9 mouse cellular contexts compared by ENCODE assay signal in the genomic region with DNA sequence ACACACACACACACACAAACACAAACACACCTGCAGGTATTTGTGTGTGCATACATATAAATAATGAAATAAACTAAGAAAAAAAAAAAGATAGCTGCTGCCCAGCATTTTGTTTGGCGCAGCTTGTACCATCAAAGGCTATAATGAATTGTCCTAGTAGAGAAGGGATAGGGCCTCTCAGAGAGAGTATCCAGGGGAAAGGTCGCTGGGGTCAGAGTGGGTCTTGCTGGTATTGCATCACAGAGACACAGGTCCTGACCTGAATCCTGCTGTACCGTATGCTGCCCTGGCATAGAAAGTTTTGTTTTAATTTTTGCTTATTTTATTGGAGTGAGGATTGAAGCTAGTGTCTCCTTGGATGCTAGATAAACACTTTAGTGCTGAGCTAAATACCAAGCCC. TPM values are rescaled to one million over a fixed set of nuclear protein-coding genes. Genes with fewer than 3 reads are reported as not detected.
DNase-seq lines count a peak whose midpoint lies in the region; ATAC-seq and TF ChIP-seq lines count a peak whose summit lies in the region.
"Had no signal": no experiment of that assay in that cellular context is flagged by ENCODE, and none has a peak within 500 bp of the region (broad histone marks: within the 10 kb centered on the region; RNA-seq: fewer than 3 reads in every experiment).

No protein-coding gene starts in this region.

- ATAC-seq in hindbrain, embryonic 14.5 days (ENCODE audit: low FRiP score), result no peak

- H3K27me3 ChIP-seq in embryonic facial prominence, embryonic 10.5 days (replicated peaks; ENCODE audit: low read depth, poor library complexity, severe bottlenecking), result no peaks in the 10 kb centered on the region
- no peaks in the 10 kb centered on the region for H3K27me3 ChIP-seq in hindbrain, embryonic 14.5 days (ENCODE audit: control insufficient read depth, insufficient read depth, low read length)

- H3K36me3 ChIP-seq in embryonic facial prominence, embryonic 10.5 days (replicated peaks), result peaks cover 14% of the 10 kb centered on the region
- H3K36me3 ChIP-seq in hindbrain, embryonic 14.5 days (replicated peaks; ENCODE audit: control insufficient read depth, insufficient read depth), result no peaks in the 10 kb centered on the region
- H3K36me3 ChIP-seq in macrophage (ENCODE audit: inconsistent target), result no peaks in the 10 kb centered on the region

- TF ChIP-seq CTCF in gastrocnemius, adult 2 months (IDR thresholded peaks at IDR 0.05), result no peak

- H3K4me3 ChIP-seq in gastrocnemius, adult 2 months, result peak overlapping the region; percentile 85
- peak overlapping the region; percentile 80 for H3K4me3 ChIP-seq in embryonic facial prominence, embryonic 10.5 days
- peak overlapping the region; percentile 97; the same call in 1 of the 2 replicates for H3K4me3 ChIP-seq in hindbrain, embryonic 14.5 days (replicated peaks; ENCODE audit: low read length)
- peak overlapping the region; percentile 58 for H3K4me3 ChIP-seq in macrophage (ENCODE audit: inconsistent target)

- intact Hi-C loops in gastrocnemius, adult 2 months (cut with DNase I), result loop anchor here (5.0 kb wide), 1 partner anchor 199 kb away; no protein-coding TSS in a partner anchor

- peaks cover 38% of the 10 kb centered on the region for H3K4me1 ChIP-seq in embryonic facial prominence, embryonic 10.5 days
- H3K4me1 ChIP-seq in hindbrain, embryonic 14.5 days (replicated peaks; ENCODE audit: control insufficient read depth, insufficient read depth, low read length), result peaks cover 12% of the 10 kb centered on the region; the same call in 1 of the 2 replicates

- 35% methylated on average over 3 of the region's 3 CpGs for WGBS in embryonic facial prominence, embryonic 10.5 days
- WGBS in hindbrain, embryonic 14.5 days, result 24% methylated on average over 3 of the region's 3 CpGs
- 90% methylated on average over 3 of the region's 3 CpGs for WGBS in macrophage (ENCODE audit: missing documents)

- peaks cover 31% of the 10 kb centered on the region for H3K79me2 ChIP-seq in macrophage (ENCODE audit: inconsistent target)

- H3K27ac ChIP-seq in gastrocnemius, adult 2 months, result peak overlapping the region; percentile 90
- H3K27ac ChIP-seq in embryonic facial prominence, embryonic 10.5 days (replicated peaks), result peak overlapping the region; percentile 96
- H3K27ac ChIP-seq in hindbrain, embryonic 14.5 days, result no peak overlapping the region
- H3K27ac ChIP-seq in macrophage, result no peak overlapping the region

- peak overlapping the region; percentile 88; the same call in 1 of the 2 replicates for H3K9ac ChIP-seq in hindbrain, embryonic 14.5 days

- peak overlapping the region; percentile 93 for H3K4me2 ChIP-seq in hindbrain, embryonic 14.5 days (replicated peaks)

- no peaks in the 10 kb centered on the region for H3K9me3 ChIP-seq in embryonic facial prominence, embryonic 10.5 days
- H3K9me3 ChIP-seq in hindbrain, embryonic 14.5 days (ENCODE audit: control insufficient read depth, low read length), result no peaks in the 10 kb centered on the region

- DNase-seq in gastrocnemius, adult 2 months, result no peak
- no peak for DNase-seq in gastrocnemius, adult 18-20 months (ENCODE audit: low spot score)
- DNase-seq in embryonic facial prominence, embryonic 10.5 days (ENCODE audit: low spot score), result no peak
- DNase-seq in hindbrain, embryonic 14.5 days (ENCODE audit: low spot score), result no peak
- DNase-seq in adrenal gland, adult 8-10 months, result no peak
- no peak for DNase-seq in right cerebral cortex, postnatal 25 days
- no peak for DNase-seq in adrenal gland, adult 2 months
- DNase-seq: layer of hippocampus, adult 9-11 months had no signal

RNA-seq across cellular contexts. Expression of a gene that starts 0.6 kb away (rescaled TPM):
- 10 to 100 TPM; 13.9 to 15.3 TPM for total RNA-seq in gastrocnemius, adult 2 months (2021)
- 10 to 100 TPM; 14.4 to 16.7 TPM for total RNA-seq in gastrocnemius, adult 18-20 months (2021)
- 129 and 137 TPM in 2 replicates for polyA plus RNA-seq in embryonic facial prominence, embryonic 10.5 days (2016; fragmentation: Nextera tagmentation; extraction: Ambion mirVana)
- 29.1 and 30.7 TPM in 2 replicates for polyA plus RNA-seq in hindbrain, embryonic 14.5 days (2014; fragmentation: Nextera tagmentation; extraction: Ambion mirVana)
- total RNA-seq in macrophage (2018; cell fraction: chromatin; rRNA removed), result 10 to 100 TPM in 6 of 26 experiments, 1 to 10 TPM in 16, under 1 TPM in 3, not detected in 1; 0.48 to 14.2 (median 6.7) TPM
- 10 to 100 TPM in 25 of 26 experiments, 1 to 10 TPM in 1; 9.9 to 18.5 (median 13.6) TPM for total RNA-seq in macrophage (2018; cell fraction: cytosol; rRNA removed)
- 10 to 100 TPM in 4 of 26 experiments, 1 to 10 TPM in 22; 2.2 to 18.7 (median 5.1) TPM for total RNA-seq in macrophage (2018; cell fraction: nucleus; rRNA removed)
- polyA plus RNA-seq in macrophage (2018), result 9.7 to 40.5 TPM (median 19.4 TPM) in 3 replicates
- 10 to 100 TPM; 33.3 to 51.7 (median 42.4) TPM for total RNA-seq in adrenal gland, adult 8-10 months (2022)
- total RNA-seq in adrenal gland, adult 2 months (2021), result 10 to 100 TPM; 41.9 to 46.2 TPM
- 3.0 and 3.7 TPM in 2 replicates for polyA plus RNA-seq in adrenal gland, adult 2 months (2012; rRNA removed)

Comparison
In these comparisons a context has a peak if more than half of its experiments do, and no peak if none do; other contexts are left out.
1. H3K27ac ChIP-seq: peak in gastrocnemius, adult 2 months (single experiment) and embryonic facial prominence, embryonic 10.5 days (single experiment); none in hindbrain, embryonic 14.5 days (single experiment) and macrophage (single experiment).
2. Peak in every context shown above with its lines, with median percentiles within 50 percentile points of each other: H3K4me3 ChIP-seq.